Mouse (Mus musculus) heart, embryonic 14.5 days (tissue): ENCODE results near the gene Atp6v1b1. TPM values are rescaled to one million over a fixed set of nuclear protein-coding genes. Genes with fewer than 3 reads are reported as not detected.

Experiments used
- ATAC-seq: fragments of 200-750 bp; cut with Nextera tagmentation; 2 replicates; pipeline ENCODE4 v1.8.0; 2017; ENCODE audit warnings: low read depth, moderate TSS enrichment; ENCODE audit not compliant: insufficient number of reproducible peaks, insufficient read depth, low FRiP score
- H3K27ac ChIP-seq, 2 experiments: fragments of 200-500 bp in 1 of 2; fragments of 300-500 bp in 1 of 2; sonication (generic) in 1 of 2; replicated peaks in 1 of 2; 2 replicates each; pipeline ENCODE4 v1.5.1; 2012 to 2014; ENCODE audit warnings: low read depth in 2 of 2, low read length in 2 of 2, control low read depth in 1 of 2, mild to moderate bottlenecking in 1 of 2, mixed read lengths in 1 of 2; ENCODE audit not compliant: control insufficient read depth in 1 of 2, insufficient read depth in 1 of 2
- H3K27me3 ChIP-seq: fragments of 300-500 bp; sonication (generic); 2 replicates; pipeline ENCODE4 v1.6.1; 2014; ENCODE audit warnings: mild to moderate bottlenecking, low read length, control low read depth; ENCODE audit not compliant: control insufficient read depth, insufficient read depth
- H3K36me3 ChIP-seq: fragments of 300-500 bp; sonication (generic); 2 replicates; pipeline ENCODE4 v1.6.1; 2014; ENCODE audit warnings: mild to moderate bottlenecking, control low read depth, low read length, mixed read lengths; ENCODE audit not compliant: control insufficient read depth, insufficient read depth
- H3K4me1 ChIP-seq, 2 experiments: fragments of 200-500 bp in 1 of 2; fragments of 300-500 bp in 1 of 2; sonication (generic) in 1 of 2; 2 replicates each; pipeline ENCODE4 v1.6.1; 2012 to 2014; ENCODE audit warnings: low read length in 2 of 2, control low read depth in 1 of 2, mixed read lengths in 1 of 2; ENCODE audit not compliant: control insufficient read depth in 2 of 2, insufficient read depth in 2 of 2
- H3K4me2 ChIP-seq: fragments of 300-500 bp; sonication (generic); 2 replicates; pipeline ENCODE4 v1.6.1; 2014; ENCODE audit warnings: mild to moderate bottlenecking, low read length
- H3K4me3 ChIP-seq, 2 experiments: fragments of 200-500 bp in 1 of 2; fragments of 300-500 bp in 1 of 2; sonication (generic) in 1 of 2; 2 replicates each; pipeline ENCODE4 v1.5.1; 2012 to 2014; ENCODE audit warnings: low read length in 2 of 2, mild to moderate bottlenecking in 2 of 2, control low read depth in 1 of 2, low read depth in 1 of 2, moderate library complexity in 1 of 2; ENCODE audit not compliant: control insufficient read depth in 1 of 2, insufficient read depth in 1 of 2
- H3K9ac ChIP-seq: fragments of 300-500 bp; sonication (generic); 2 replicates; pipeline ENCODE4 v1.6.1; 2014; ENCODE audit warnings: mild to moderate bottlenecking, low read length
- H3K9me3 ChIP-seq: fragments of 300-500 bp; sonication (generic); 2 replicates; pipeline ENCODE4 v1.6.1; 2016; ENCODE audit warnings: low read length, control low read depth; ENCODE audit not compliant: control insufficient read depth
- WGBS: fragments of 180-500 bp; shearing (Covaris S2); extraction: QIAGEN DNeasy Blood & Tissue Kit; methylation state at CpG from one replicate; pipeline ENCODE4 v1.1.7; 2014; 5-methylcytosine and 5-hydroxymethylcytosine counted together
- polyA plus RNA-seq: library from polyadenylated mRNA; unstranded; fragments of >200 nt; fragmentation: Nextera tagmentation; extraction: Ambion mirVana; gene quantifications from 2 replicates; pipeline ENCODE4 v1.2.1, GENCODE M21; 2014

Atp6v1b1 gene
- polyA plus RNA-seq, 1 experiment from 2014 or later, result not detected

DNA sequence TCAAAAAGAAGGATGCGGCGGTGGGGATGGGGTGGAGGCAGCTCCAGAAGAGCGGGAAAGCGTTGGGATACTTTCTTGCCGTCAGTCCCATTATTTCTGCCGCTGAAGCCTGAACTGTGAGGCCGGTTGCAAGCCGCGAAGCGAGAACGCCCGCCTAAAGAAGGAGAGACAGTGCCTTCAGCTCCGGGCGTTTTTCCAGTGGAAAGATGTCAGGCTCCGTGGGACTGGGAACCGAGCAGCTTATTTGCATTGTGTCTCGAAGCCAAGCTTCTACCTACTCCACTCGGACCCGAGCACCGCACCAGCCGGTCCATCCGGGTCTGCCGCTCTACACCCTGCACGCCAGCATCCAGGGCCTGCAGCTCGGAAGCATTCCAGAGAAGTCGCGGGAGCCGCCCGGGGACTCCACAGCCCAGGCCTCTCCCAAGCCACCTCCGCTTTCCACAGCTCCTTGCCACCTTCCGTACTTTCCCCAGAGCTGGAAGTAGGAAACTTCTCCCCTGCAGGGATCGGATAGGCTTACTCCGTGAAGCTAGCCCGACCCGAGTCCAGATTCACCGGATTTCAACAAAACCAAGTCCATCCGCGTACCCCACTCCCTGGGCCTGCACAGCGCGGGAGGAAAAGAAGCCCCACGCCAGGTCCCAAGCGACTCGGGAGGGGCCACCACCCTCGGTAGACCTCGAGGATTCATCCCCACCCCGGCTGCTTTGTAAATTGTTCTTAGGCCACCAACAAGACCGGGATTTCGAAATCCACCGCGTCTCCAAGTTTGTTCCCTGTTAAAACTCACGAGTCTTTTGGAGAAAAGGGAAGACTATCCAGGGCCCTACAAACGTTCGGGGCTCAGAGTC is 40.4 kb upstream of the Atp6v1b1 start:
- under 1% methylated on average over 53 of the region's 53 CpGs for WGBS
- 0 out of 4 replicates have a peak, but pooled peaks cover 0 to 4% of the 10 kb centered on the region in 2 experiments for H3K4me1 ChIP-seq
- ATAC-seq, result no peak
- H3K4me3 ChIP-seq, result no peak overlapping the region
- no peak overlapping the region for H3K27ac ChIP-seq
- no peaks in the 10 kb centered on the region for H3K36me3 ChIP-seq
- H3K27me3 ChIP-seq, result peaks cover 96% of the 10 kb centered on the region
- H3K4me2 ChIP-seq, result peak overlapping the region; percentile 25; the same call in 1 of the 2 replicates
- no peaks in the 10 kb centered on the region for H3K9me3 ChIP-seq
- no peak overlapping the region for H3K9ac ChIP-seq

DNA sequence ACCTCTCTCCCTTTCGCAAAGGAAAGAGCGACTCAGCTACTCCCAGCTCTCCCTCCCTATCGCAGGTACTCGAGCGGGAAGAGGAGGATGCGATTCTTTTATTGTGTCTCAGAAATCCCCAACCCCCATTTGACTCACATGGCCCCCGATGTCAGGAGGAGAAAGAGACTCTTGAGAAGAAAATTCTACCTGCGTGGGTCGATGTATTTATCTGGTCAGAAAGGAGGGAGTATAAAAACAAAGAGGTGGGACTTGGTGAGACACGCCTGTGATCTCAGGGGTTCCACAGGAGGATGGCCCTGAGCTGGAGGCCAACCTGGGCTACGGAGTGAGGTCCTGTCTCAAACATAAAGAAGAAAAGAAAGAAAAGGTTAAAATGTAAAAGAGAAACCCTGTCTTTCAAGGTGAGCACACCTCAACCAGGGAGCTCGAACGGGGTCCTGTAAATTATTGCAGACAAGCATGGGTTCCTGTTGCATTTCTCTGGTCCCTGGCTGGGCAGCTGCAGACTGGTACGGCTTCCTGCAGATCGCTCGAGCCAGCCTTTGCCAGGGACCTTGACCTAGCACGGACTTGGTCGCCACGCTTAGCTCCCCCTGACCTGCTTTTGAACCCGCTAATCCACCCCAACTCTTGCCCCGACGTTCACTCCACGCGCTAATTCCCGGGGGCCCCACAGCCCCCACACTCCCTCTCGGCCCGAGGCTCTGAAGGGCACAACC is 39.6 kb upstream of the Atp6v1b1 start:
- no peak overlapping the region for H3K9ac ChIP-seq
- ATAC-seq, result no peak
- H3K27ac ChIP-seq, result no peak overlapping the region
- no peaks in the 10 kb centered on the region for H3K9me3 ChIP-seq
- H3K4me1 ChIP-seq, result 0 out of 4 replicates have a peak, but pooled peaks cover 0 to 4% of the 10 kb centered on the region in 2 experiments
- H3K27me3 ChIP-seq, result peaks cover 96% of the 10 kb centered on the region
- H3K4me2 ChIP-seq, result no peak overlapping the region
- H3K36me3 ChIP-seq, result no peaks in the 10 kb centered on the region
- under 1% methylated on average over 27 of the region's 27 CpGs for WGBS
- no peak overlapping the region for H3K4me3 ChIP-seq

DNA sequence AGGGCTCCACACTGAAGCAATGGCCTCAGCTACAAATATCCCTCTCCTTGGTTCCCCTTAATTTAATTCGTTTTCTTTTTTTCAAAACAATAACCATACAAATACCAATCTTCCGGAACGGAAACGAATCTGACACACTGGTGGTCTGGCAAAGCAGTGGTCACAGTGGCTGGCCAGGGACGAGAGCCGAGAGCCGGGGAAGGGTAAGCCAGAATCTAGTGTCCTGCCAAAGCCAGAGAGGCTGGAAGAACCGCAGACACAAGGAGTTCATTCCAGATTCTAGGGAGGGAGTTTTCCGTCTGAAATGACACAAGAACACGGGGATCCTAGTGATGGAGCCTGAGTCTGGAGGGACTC is 39.1 kb upstream of the Atp6v1b1 start:
- ATAC-seq, result no peak
- no peak overlapping the region for H3K4me2 ChIP-seq
- no peak overlapping the region for H3K9ac ChIP-seq
- H3K4me3 ChIP-seq, result no peak overlapping the region
- 1% methylated on average over 10 of the region's 10 CpGs for WGBS
- H3K27me3 ChIP-seq, result peaks cover 96% of the 10 kb centered on the region
- no peaks in the 10 kb centered on the region for H3K9me3 ChIP-seq
- no peak overlapping the region for H3K27ac ChIP-seq
- H3K4me1 ChIP-seq, result 0 out of 4 replicates have a peak, but pooled peaks cover 0 to 4% of the 10 kb centered on the region in 2 experiments
- no peaks in the 10 kb centered on the region for H3K36me3 ChIP-seq

DNA sequence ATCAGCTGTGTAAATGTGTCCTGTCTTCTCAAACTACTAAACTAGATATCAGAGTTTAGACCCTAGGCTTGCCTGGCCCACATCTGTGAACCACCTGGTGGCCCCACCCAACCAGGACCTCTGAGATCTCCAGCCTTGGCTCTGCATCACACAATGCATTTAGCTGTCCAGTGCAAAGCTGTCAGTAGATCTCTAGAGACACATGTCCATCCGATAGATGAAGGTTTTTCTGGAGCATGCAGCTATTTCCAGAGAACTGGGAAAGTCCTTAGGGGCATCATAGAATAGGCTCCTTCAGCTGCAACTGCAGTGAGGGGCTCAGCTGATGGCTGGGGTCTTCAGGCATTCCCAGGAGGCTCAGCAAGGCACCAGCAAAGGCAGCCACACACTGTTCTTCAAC is 38.5 kb upstream of the Atp6v1b1 start:
- Histone ChIP-seq H3K27me3 (peaks cover 96% of the 10 kb centered on the region), H3K9me3 (no peaks in the 10 kb centered on the region), H3K4me3 (no peak overlapping the region), H3K4me1 (0 out of 4 replicates have a peak, but pooled peaks cover 0 to 4% of the 10 kb centered on the region in 2 experiments), H3K4me2 (no peak overlapping the region), H3K27ac (no peak overlapping the region), H3K36me3 (no peaks in the 10 kb centered on the region), H3K9ac (no peak overlapping the region)
- 11% methylated on average over 1 of the region's 1 CpGs for WGBS
- no peak for ATAC-seq

GRCm38 (mm10) chr6:83704701-83705100 is 38.1 kb upstream of the Atp6v1b1 start:
- ATAC-seq, result no peak
- WGBS, result 19% methylated on average over 5 of the region's 5 CpGs
- peaks cover 96% of the 10 kb centered on the region for H3K27me3 ChIP-seq

DNA sequence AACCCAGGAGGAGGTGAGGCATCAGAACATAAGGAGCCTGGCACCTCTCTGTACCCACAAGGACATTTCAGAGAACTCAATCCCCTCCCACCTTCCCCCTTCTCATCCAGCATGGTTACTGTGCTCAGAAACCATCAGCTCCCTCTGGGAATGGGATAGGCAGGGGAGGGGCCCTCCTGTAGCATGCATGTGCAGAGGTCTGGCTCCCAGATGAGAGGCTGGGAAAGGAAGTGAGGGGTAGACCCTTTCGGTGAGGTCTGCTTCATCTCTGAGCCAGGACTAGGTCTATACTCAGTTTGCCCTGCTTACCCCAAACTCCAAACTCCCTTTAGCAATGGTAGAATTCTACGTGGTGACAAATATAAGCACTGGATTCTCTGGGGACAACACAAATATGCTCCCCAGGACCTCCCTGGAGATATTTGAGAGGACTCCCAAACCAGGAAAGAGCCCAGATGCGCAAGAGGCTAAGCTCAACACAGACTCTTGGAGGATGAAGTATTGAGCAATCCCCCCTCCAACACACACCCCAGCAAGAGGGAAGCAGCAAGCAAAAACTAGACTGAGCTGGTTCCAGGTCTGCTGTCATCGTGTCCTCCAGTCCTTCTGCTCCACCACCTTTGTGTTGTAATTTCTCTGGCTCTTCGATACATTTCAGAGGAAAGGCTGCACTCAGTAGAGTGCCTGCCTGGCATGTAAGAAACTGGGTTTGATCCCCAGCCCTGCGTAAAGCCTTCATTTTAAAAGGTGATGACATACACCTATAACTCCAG is 34.9 kb upstream of the Atp6v1b1 start:
- Histone ChIP-seq H3K4me3 (no peak overlapping the region), H3K9me3 (no peaks in the 10 kb centered on the region), H3K27me3 (peaks cover 100% of the 10 kb centered on the region), H3K4me2 (no peak overlapping the region), H3K9ac (no peak overlapping the region), H3K27ac (no peak overlapping the region), H3K4me1 (peaks cover 10 to 11% of the 10 kb centered on the region in 2 experiments), H3K36me3 (no peaks in the 10 kb centered on the region)
- 5% methylated on average over 6 of the region's 6 CpGs for WGBS
- no peak for ATAC-seq

More at GRCm38 (mm10) chr6:83704701-83705100, 38.1 kb upstream of the Atp6v1b1 start:
- H3K9me3 ChIP-seq, result no peaks in the 10 kb centered on the region
- H3K4me1 ChIP-seq, result 0 out of 4 replicates have a peak, but pooled peaks cover 0 to 4% of the 10 kb centered on the region in 2 experiments
- H3K36me3 ChIP-seq, result no peaks in the 10 kb centered on the region
- H3K27ac ChIP-seq, result no peak overlapping the region
- no peak overlapping the region for H3K9ac ChIP-seq
- no peak overlapping the region for H3K4me3 ChIP-seq
- no peak overlapping the region for H3K4me2 ChIP-seq
